Mouse (Mus musculus) CD4-positive helper T cell, adult 2 months (primary cell): ENCODE measurements around the gene Smim17.
A peak's percentile ranks its signal among the peaks of the same experiment; 100 is the strongest.
"Not testable (repeated sequence)": the region's sequence is repeated elsewhere in the genome, so short reads cannot be mapped to it uniquely, and the experiment has no call there.

Source experiments
- DNase-seq: peaks from one replicate; pipeline ENCODE4 v3.0.0-alpha.2; 2012; ENCODE audit warnings: low read depth, missing footprints, low spot score

Gene Smim17

GRCm38 (mm10) chr7:6414626-6415441 is 16.3 kb downstream of the Smim17 start:
- DNase-seq: no peak

- DNase-seq: no peak
These were observed 16.9 kb downstream of the Smim17 start for GRCm38 (mm10) chr7:6415442-6415787.

GRCm38 (mm10) chr7:6419894-6420293 is 21.4 kb downstream of the Smim17 start:
- no peak for DNase-seq

- DNase-seq: no peak
These were observed 30.9 kb downstream of the Smim17 start for GRCm38 (mm10) chr7:6429381-6429780.

- DNase-seq: peak; percentile 40
These were observed 31.8 kb downstream of the Smim17 start for GRCm38 (mm10) chr7:6430342-6430741.

- DNase-seq: no peak
These were observed 39.9 kb downstream of the Smim17 start, which contains the start of gene Olfr1344 for GRCm38 (mm10) chr7:6438388-6438787. Gene Olfr1344 (plus strand): TSS chr7:6438688.

- DNase-seq: no peak
These were observed 42.7 kb downstream of the Smim17 start for GRCm38 (mm10) chr7:6441173-6441572.

- no peak for DNase-seq
These were observed 49.3 kb downstream of the Smim17 start for GRCm38 (mm10) chr7:6447771-6448170.

- DNase-seq: no peak
These were observed 57.4 kb downstream of the Smim17 start, which contains the start of gene Olfr1336 for GRCm38 (mm10) chr7:6455868-6456267. Gene Olfr1336 (plus strand): TSS chr7:6456168.

GRCm38 (mm10) chr7:6456399-6456798 is 57.9 kb downstream of the Smim17 start:
- no peak for DNase-seq

GRCm38 (mm10) chr7:6466951-6467350 is 68.4 kb downstream of the Smim17 start, which contains the start of gene Olfr1346:
Gene Olfr1346 (plus strand): TSS chr7:6467101.
- no peak for DNase-seq

GRCm38 (mm10) chr7:6477633-6478032 is 79.1 kb downstream of the Smim17 start:
- DNase-seq: not testable (repeated sequence)
